Mouse (Mus musculus): ENCODE results near the gene Gnaz.
"Not testable (repeated sequence)": the region's sequence is repeated elsewhere in the genome, so short reads cannot be mapped to it uniquely, and the experiment has no call there.

- not testable (repeated sequence) for TF ChIP-seq POLR2A (IDR thresholded peaks at IDR 0.05; ENCODE audit: control insufficient read depth, low read depth, low read length); CTCF (IDR thresholded peaks at IDR 0.05; ENCODE audit: control insufficient read depth, insufficient read depth, insufficient replicate concordance, low read depth, low read length)
Measured at GRCm38 (mm10) chr10:75042060-75042459, 75.1 kb downstream of the Gnaz start.

Measured in testis, adult 2 months (tissue).